Mouse (Mus musculus) MN1 (cell line): ENCODE results near the gene Ankle2.

Source experiments
- DNase-seq: peaks from one replicate; pipeline ENCODE4 v3.0.0-alpha.2; 2016; ENCODE audit warnings: low spot score

The Ankle2 gene

DNA sequence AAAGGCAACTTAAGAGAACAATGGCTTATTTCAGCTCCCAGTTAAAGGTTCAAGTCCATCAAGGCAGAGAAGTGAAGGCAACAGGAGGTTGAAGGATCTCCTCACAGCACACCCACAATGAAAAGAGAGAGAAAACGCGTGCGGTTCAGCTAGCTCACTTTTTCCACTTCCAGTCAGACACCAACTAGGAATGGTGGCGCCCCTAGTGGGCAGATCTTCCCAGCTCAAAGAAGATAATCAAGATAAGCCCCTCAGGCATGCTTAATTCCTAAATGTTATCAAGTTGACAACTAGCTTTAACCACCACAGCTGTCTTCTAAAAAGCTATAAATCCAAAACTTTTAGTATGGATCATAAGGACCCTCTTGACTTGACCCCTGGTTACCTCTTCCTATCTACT lies 53.7 kb downstream of the Ankle2 start:
- DNase-seq = peak; percentile 39

DNA sequence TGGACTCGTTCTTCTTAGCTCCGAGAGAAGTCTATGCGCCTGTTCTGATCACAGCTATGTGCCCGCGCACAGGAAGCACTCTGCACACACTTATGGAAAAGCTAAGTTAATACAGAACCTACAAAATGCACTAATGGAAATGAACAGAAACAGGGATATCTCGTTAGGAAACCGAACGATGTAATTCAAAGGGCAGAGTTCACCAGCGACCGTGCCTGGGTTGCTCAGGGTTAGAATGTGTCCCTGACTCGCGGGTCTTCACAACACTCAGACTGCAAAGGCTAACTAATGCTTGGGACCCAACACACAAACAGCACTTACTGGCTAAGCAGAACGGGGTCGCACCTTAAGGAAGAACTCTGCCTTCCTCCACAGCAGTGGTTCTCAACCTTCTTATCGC lies 54.4 kb downstream of the Ankle2 start:
- DNase-seq = no peak

DNA sequence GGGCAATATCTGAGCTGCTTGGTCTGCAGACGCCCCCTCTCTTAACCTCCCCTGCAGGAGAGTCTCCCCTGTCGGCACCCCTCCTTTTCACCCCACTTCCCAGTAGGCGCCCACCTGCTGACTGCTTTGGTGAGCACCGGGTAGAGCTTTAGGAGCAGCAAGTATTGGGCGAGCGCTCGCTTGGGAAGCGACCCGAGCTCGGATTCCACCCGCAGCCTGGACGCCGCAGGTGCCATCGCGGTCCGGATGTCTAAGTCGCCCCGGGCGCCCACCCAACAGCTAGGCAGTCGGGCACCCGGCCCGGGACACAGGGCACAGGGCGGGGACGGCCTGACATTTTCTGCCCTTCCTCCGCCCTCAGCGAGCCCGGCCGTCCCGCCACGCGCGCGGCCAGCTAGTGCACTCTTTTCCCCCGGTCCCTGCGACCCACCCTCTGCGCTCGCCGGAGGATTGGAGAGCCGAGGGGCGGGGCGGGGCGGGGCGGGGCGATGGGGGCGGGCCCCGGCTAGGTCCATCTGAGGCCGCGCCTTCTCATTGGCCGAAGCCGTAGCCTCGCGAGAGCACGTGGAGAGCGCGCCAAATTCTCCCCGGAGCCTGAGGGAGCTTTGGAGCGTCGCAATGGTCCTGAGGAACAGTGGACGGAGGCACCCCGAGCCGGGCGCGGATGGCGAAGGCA lies 55.1 kb downstream of the Ankle2 start, which contains the start of the genes Pxmp2 and Pole:
Pxmp2 (minus strand) TSS at position 417 of the 676 bp plus-strand sequence.
Pole (plus strand) TSS at position 537 of the 676 bp plus-strand sequence.
- DNase-seq = peak; percentile 96

DNA sequence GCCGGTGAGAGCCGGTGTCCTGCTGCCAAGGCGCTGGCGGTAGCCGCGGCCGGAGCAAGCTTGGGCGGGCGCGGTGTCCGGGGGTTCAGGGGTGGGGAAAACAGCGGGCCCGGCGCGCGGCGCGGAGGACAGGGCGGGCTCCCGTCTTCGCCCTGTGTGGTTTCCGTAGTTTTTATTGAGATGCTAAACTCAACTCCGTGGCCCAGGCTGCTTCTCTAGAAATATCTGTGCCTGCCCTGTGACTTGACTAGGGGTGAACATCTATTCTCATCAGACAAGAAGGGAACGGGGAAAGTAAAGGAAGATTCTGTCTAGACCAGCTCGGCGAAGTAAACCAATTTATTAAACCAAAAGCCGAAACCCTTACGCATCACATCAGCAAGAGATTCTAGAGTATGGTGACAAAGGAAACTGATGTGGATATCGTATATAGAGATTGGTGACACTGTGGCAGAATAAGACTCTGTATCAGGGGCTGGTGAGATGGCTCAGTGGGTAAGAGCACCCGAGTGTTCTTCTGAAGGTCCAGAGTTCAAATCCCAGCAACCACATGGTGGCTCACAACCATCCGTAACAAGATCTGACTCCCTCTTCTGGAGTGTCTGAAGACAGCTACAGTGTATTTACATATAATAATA lies 55.8 kb downstream of the Ankle2 start:
- no peak for DNase-seq

DNA sequence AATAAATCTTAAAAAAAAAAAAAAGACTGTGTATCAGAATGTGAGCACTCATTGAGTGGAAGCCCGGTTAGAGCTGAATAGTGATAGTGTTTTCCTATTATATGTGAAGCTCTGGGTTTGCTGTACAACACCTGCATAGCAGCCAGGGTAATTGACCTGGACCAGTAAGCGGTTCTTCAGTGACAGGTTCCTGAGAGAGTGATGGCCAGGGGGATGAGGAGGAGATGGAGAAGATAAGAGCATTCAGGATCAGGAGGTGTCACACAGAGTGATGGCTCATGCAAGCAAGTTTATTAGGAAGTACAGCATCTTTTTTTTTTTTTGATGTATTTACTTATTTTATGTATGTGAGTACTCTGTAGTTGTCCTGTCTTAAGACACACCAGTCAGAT lies 56.3 kb downstream of the Ankle2 start:
- no peak for DNase-seq

DNA sequence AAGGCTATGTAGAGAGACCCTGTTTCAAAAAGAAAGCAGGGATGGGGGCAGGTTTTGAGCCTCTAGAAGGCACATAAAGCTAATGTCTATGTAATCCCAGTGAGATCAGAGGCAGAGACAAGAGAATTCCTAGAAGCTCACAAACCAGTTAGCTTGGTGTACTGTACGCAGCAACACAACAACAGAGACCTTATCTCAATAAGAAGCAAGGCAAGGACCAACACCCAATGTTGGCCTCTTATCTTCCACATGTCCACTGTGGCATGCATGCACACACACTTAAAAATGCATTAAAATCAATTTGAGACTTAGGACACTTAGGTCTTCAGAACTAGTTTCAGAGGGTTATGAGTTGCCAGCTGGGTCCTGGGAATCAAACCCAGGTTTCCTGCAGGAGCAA lies 60.8 kb downstream of the Ankle2 start:
- no peak for DNase-seq

DNA sequence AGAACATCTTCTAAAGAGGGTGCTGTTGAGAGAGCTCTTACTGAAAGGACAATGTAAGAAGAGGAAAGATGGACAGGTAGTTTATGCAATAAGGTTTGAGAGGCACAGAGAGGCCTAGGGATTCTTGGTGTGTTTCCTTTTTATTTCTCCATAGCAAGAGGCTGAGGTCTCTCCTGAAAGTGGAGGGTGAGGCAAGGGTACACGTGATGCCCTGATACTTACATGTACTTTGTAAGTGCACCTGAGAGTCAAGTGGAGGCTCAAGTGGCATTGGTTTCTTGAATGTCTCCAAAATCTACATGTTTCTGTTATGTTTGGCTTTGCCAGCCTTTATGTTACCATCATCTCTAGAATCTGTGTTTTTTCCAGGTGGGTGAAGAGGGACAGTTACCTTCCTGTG lies 65.8 kb downstream of the Ankle2 start:
- no peak for DNase-seq

DNA sequence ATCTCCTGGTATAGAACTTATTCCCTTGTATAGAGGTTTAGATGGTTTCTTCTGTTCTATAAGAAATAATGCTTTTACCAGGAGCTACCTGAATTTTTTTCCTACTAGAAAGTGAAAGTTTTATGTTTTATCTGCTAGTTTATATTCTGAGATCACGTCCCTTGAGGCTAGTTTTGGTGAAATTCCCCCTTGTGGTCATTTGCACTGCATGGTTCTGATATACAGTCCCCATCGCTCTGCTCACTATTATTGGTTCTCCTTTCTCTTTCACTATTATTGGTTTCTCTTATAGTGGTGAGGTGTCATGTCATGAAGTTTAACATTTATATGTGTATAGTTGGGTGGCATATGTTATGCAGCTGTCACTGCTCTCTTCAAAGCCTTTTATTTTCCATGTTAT lies 69.8 kb downstream of the Ankle2 start:
- DNase-seq = no peak
